In genomic region chr11:98473916-98474479, GRCm38 (mm10) we compare ENCODE assay signal across 27 mouse cellular contexts. TPM values are rescaled to one million over a fixed set of nuclear protein-coding genes. Genes with fewer than 3 reads are reported as not detected.
A peak's percentile ranks its signal among the peaks of the same experiment; 100 is the strongest.
DNase-seq lines count a peak whose midpoint lies in the region; ATAC-seq and TF ChIP-seq lines count a peak whose summit lies in the region.
"Had no signal": no experiment of that assay in that cellular context is flagged by ENCODE, and none has a peak within 500 bp of the region (broad histone marks: within the 10 kb centered on the region; RNA-seq: fewer than 3 reads in every experiment).

No protein-coding gene starts in this region.

- peak overlapping the region; percentile 27; the same call in 1 of the 2 replicates for H3K27ac ChIP-seq in stomach, embryonic 16.5 days (ENCODE audit: low read length)
- H3K27ac ChIP-seq in stomach, postnatal 0 days (replicated peaks) = no peak overlapping the region
- no peak overlapping the region for H3K27ac ChIP-seq in cerebellum, adult 2 months (ENCODE audit: insufficient read depth, low read length)
- H3K27ac ChIP-seq: embryonic facial prominence, embryonic 13.5 days; forebrain, embryonic 10.5 days; forebrain, embryonic 13.5 days; heart, embryonic 13.5 days; hindbrain, embryonic 14.5 days; hindbrain, postnatal 0 days had no signal

- TF ChIP-seq CTCF in stomach, postnatal 0 days (IDR thresholded peaks at IDR 0.05; ENCODE audit: low read depth) = no peak
- no peak for TF ChIP-seq CTCF in cerebellum, adult 2 months (IDR thresholded peaks at IDR 0.05; ENCODE audit: borderline replicate concordance, insufficient read depth, low read depth, low read length)

- no peak for TF ChIP-seq POLR2A in cerebellum, adult 2 months (IDR thresholded peaks at IDR 0.05; ENCODE audit: borderline replicate concordance, insufficient read depth, low read length)

- H3K9ac ChIP-seq in stomach, embryonic 16.5 days (ENCODE audit: low read length) = no peak overlapping the region
- no peak overlapping the region for H3K9ac ChIP-seq in stomach, postnatal 0 days (ENCODE audit: low read length)
- H3K9ac ChIP-seq: embryonic facial prominence, embryonic 13.5 days; forebrain, embryonic 13.5 days; heart, embryonic 13.5 days; hindbrain, embryonic 14.5 days had no signal

- no peaks in the 10 kb centered on the region for H3K36me3 ChIP-seq in stomach, embryonic 16.5 days (ENCODE audit: control insufficient read depth, insufficient read depth, low read length)
- H3K36me3 ChIP-seq in stomach, postnatal 0 days (ENCODE audit: control insufficient read depth, insufficient read depth, low read length) = no peaks in the 10 kb centered on the region
- H3K36me3 ChIP-seq: embryonic facial prominence, embryonic 13.5 days; forebrain, embryonic 10.5 days; heart, embryonic 13.5 days had no signal

- DNase-seq in stomach, postnatal 0 days (ENCODE audit: low spot score) = no peak
- DNase-seq in A20 (ENCODE audit: low read depth, low spot score) = peak; percentile 49
- DNase-seq in cerebellum, adult 18-20 months = no peak
- no peak for DNase-seq in cerebellum, adult 2 months
- DNase-seq: adrenal gland, adult 8-10 months; adrenal gland, postnatal 25 days; B cell, adult 2 months; cerebellum, adult 11-12 months; cerebellum, adult 9-11 months; cerebellum, postnatal 25 days; gastrocnemius, postnatal 10 days; gastrocnemius, postnatal 36 days; heart, adult 11 months; heart, postnatal 14 days; heart, postnatal 4 days had no signal

- no peaks in the 10 kb centered on the region for H3K9me3 ChIP-seq in stomach, embryonic 16.5 days (replicated peaks; ENCODE audit: control insufficient read depth, low read length)
- H3K9me3 ChIP-seq in stomach, postnatal 0 days (ENCODE audit: control insufficient read depth, low read length) = no peaks in the 10 kb centered on the region
- H3K9me3 ChIP-seq: embryonic facial prominence, embryonic 13.5 days; forebrain, embryonic 10.5 days; forebrain, embryonic 13.5 days; heart, embryonic 13.5 days had no signal

- no peak overlapping the region for H3K4me3 ChIP-seq in stomach, embryonic 16.5 days (replicated peaks; ENCODE audit: low read length)
- H3K4me3 ChIP-seq in stomach, postnatal 0 days (ENCODE audit: low read depth, low read length) = no peak overlapping the region
- H3K4me3 ChIP-seq in cerebellum, adult 2 months (replicated peaks; ENCODE audit: insufficient read depth, low read depth, low read length) = no peak overlapping the region
- H3K4me3 ChIP-seq: embryonic facial prominence, embryonic 13.5 days; forebrain, embryonic 10.5 days; forebrain, embryonic 13.5 days; heart, embryonic 13.5 days had no signal

- 47% methylated on average over 8 of the region's 8 CpGs for WGBS in stomach, embryonic 16.5 days
- 37% methylated on average over 8 of the region's 8 CpGs for WGBS in stomach, postnatal 0 days
- WGBS in cerebellum, adult 2 months = 59% methylated on average over 8 of the region's 8 CpGs

- TF ChIP-seq EP300 in stomach, postnatal 0 days (optimal IDR thresholded peaks at IDR 0.05) = no peak

- ATAC-seq in stomach, embryonic 16.5 days (ENCODE audit: insufficient read depth, low FRiP score) = no peak
- no peak for ATAC-seq in stomach, postnatal 0 days (ENCODE audit: low FRiP score, low TSS enrichment)
- ATAC-seq in granulocyte monocyte progenitor cell, adult 5-6 weeks (replicated peaks; ENCODE audit: poor library complexity, severe bottlenecking) = peak; percentile 36
- ATAC-seq: activated CD4-positive, CD25-positive, alpha-beta regulatory T cell, adult 4 months; forebrain, embryonic 13.5 days; forebrain, embryonic 16.5 days; hindbrain, postnatal 0 days; intestine, postnatal 0 days had no signal

- no peak overlapping the region for H3K4me2 ChIP-seq in stomach, embryonic 16.5 days (ENCODE audit: low read depth, low read length)
- H3K4me2 ChIP-seq in stomach, postnatal 0 days (replicated peaks; ENCODE audit: low read depth) = no peak overlapping the region
- H3K4me2 ChIP-seq: embryonic facial prominence, embryonic 13.5 days; forebrain, embryonic 13.5 days; heart, embryonic 13.5 days; hindbrain, embryonic 14.5 days had no signal

- H3K4me1 ChIP-seq in stomach, embryonic 16.5 days (ENCODE audit: control insufficient read depth, insufficient read depth, low read length) = no peaks in the 10 kb centered on the region; the same call in 1 of the 2 replicates
- no peaks in the 10 kb centered on the region for H3K4me1 ChIP-seq in stomach, postnatal 0 days (replicated peaks; ENCODE audit: control insufficient read depth, insufficient read depth)
- no peaks in the 10 kb centered on the region for H3K4me1 ChIP-seq in cerebellum, adult 2 months (ENCODE audit: control insufficient read depth, insufficient read depth, low read length)

- no peaks in the 10 kb centered on the region for H3K27me3 ChIP-seq in stomach, embryonic 16.5 days (ENCODE audit: control insufficient read depth, insufficient read depth, low read length)
- no peaks in the 10 kb centered on the region for H3K27me3 ChIP-seq in stomach, postnatal 0 days (ENCODE audit: control insufficient read depth, insufficient read depth, low read length)
- no peaks in the 10 kb centered on the region; the same call in 1 of the 2 replicates for H3K27me3 ChIP-seq in cerebellum, adult 2 months (ENCODE audit: control insufficient read depth, insufficient read depth, low read length)
- H3K27me3 ChIP-seq: embryonic facial prominence, embryonic 13.5 days; forebrain, embryonic 13.5 days had no signal

RNA-seq across cellular contexts. Expression of gene Grb7, which starts 27.8 kb away (rescaled TPM):
- polyA plus RNA-seq in stomach, embryonic 16.5 days (2015; fragmentation: Nextera tagmentation; extraction: Ambion mirVana) = 44.3 and 53.1 TPM in 2 replicates
- 23.0 and 23.8 TPM in 2 replicates for polyA plus RNA-seq in stomach, postnatal 0 days (2015; fragmentation: Nextera tagmentation; extraction: Ambion mirVana)
- total RNA-seq in granulocyte monocyte progenitor cell, adult 5-6 weeks (2014; fragmentation: Nextera tagmentation) = not detected in 2 replicates
- not detected in 2 replicates for total RNA-seq in granulocyte monocyte progenitor cell, adult 5-6 weeks (2017)
- 15.8 and 19.9 TPM in 2 replicates for polyA plus RNA-seq in cerebellum, adult 2 months (2012; rRNA removed)
- total RNA-seq: adrenal gland, postnatal 25 days; common myeloid progenitor, adult 5-6 weeks; gastrocnemius, postnatal 36 days; heart, postnatal 4 days had no signal

RNA-seq across cellular contexts. Expression of gene Mien1, which starts 35.2 kb away (rescaled TPM):
- polyA plus RNA-seq in stomach, embryonic 16.5 days (2015; fragmentation: Nextera tagmentation; extraction: Ambion mirVana) = 152 and 157 TPM in 2 replicates
- 133 and 142 TPM in 2 replicates for polyA plus RNA-seq in stomach, postnatal 0 days (2015; fragmentation: Nextera tagmentation; extraction: Ambion mirVana)
- 66.2 and 84.5 TPM in 2 replicates for total RNA-seq in granulocyte monocyte progenitor cell, adult 5-6 weeks (2014; fragmentation: Nextera tagmentation)
- total RNA-seq in granulocyte monocyte progenitor cell, adult 5-6 weeks (2017) = 23.7 and 24.9 TPM in 2 replicates
- polyA plus RNA-seq in cerebellum, adult 2 months (2012; rRNA removed) = 182 and 183 TPM in 2 replicates
